Mouse (Mus musculus): Measurements from ENCODE around the gene 1700017B05Rik. TPM values are rescaled to one million over a fixed set of nuclear protein-coding genes. Genes with fewer than 3 reads are reported as not detected.
"Not testable (repeated sequence)": the region's sequence is repeated elsewhere in the genome, so short reads cannot be mapped to it uniquely, and the experiment has no call there.

Gene 1700017B05Rik
- 21.8 and 35.6 TPM in 2 replicates for total RNA-seq (2012; rRNA removed)

DNA sequence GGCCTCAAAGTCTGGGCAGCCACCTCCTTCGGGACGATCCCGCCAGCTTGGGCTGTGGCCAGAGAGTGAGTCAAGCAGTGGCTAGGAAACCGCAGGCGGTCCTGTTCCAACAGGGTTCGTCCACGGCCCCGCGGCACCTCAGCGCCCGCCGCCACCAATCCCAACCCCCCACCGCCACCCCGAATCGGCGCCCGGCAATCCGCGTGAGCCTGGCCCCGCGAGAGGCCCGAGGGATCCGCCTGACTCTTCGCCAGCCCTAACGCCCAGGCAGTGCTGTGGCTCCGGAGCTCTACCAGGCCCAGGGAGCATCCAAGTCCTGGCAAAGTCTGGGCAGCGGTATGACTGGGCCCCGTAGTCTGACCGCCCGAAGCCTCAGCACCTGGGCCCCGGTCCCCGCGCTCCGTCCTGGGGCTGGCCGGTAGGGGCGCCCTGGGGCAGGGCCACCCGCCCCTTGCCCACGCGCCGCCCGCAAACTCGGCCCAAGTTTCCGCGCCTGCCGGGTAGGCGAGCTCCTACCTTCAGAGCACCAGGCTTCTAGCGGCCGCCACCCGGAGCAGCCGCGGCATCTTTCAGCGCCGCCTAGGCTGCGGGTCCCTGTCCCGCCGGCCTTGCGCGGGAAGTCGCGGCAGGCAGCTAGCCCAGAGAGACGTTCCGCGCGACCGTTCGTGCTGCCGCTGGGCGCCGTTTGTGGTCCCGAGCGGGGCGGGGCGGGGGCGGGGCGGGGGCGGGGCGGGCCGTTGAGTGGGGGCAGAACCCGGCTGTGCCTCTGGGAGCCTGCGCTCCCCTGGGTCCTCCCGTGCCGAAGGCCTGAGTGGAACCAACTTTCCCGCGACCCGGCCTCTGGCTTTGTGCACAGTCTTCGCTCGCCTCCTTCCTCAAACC, at the start of gene 1700017B05Rik:
1700017B05Rik (minus strand) TSS at position 700 of the 882 bp plus-strand sequence.
- peaks cover 2 to 24% of the 10 kb centered on the region in 2 experiments; a peak in 3 of 4 replicates for H3K4me1 ChIP-seq (ENCODE audit: control insufficient read depth in 2 of 2, insufficient read depth in 2 of 2, low read length in 2 of 2, poor library complexity in 1 of 2)
- H3K9ac ChIP-seq (ENCODE audit: insufficient read depth, low read depth, low read length, poor library complexity, severe bottlenecking) = peak within 1 kb of the TSS; percentile 99
- H3K4me3 ChIP-seq (ENCODE audit: insufficient read depth in 1 of 2, low read depth in 1 of 2, low read length in 2 of 2, poor library complexity in 1 of 2, severe bottlenecking in 1 of 2) = peak within 1 kb of the TSS; percentile 91 to 99
- peak; percentile 43 for DNase-seq (ENCODE audit: low read depth, low spot score)
- peaks cover 20% of the 10 kb centered on the region for H3K36me3 ChIP-seq (ENCODE audit: control insufficient read depth, insufficient read depth, low read length, poor library complexity, severe bottlenecking)
- in situ Hi-C loops (cut with MboI; ENCODE audit: low sequenced_read_pairs in 2 of 2, unreplicated experiment in 2 of 2) = no loop called here
- TF ChIP-seq CHD2 (IDR thresholded peaks at IDR 0.05; ENCODE audit: low read depth, low read length) (no peak), HCFC1 (IDR thresholded peaks at IDR 0.05; ENCODE audit: borderline replicate concordance, insufficient read depth, low read length) (0 out of 2 replicates have a peak, but pooled peaks have one; percentile 37), ZNF384 (IDR thresholded peaks at IDR 0.05; ENCODE audit: low read depth, low read length) (no peak), ZC3H11A (IDR thresholded peaks at IDR 0.05; ENCODE audit: borderline replicate concordance, low read depth, low read length) (no peak)
- no peaks in the 10 kb centered on the region for H3K9me3 ChIP-seq (ENCODE audit: control insufficient read depth, insufficient read depth, low read depth, low read length)
- H3K27ac ChIP-seq (ENCODE audit: insufficient read depth, low read depth, low read length, poor library complexity, severe bottlenecking) = peak within 1 kb of the TSS; percentile 61; the same call in 1 of the 2 replicates

DNA sequence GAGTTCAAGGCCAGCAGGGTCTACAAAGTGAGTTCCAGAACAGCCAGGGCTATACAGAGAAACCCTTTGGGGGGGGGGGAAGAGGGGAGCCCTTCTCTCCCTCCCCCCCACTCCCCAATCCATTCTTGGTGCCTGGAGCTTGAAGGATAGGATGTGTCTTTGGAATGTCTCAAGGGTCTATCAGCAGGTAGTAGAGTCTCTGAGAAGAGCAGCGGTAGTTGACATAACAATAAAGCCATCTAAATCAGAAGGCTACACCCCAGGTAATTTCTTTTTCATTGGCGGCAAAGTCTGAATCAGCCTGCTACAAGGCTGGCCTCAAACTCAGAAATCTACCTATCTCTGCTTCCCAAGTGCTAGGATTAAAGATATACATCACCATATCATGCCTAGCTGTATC, 48.5 kb upstream of the 1700017B05Rik start:
- H3K9ac ChIP-seq (ENCODE audit: insufficient read depth, low read depth, low read length, poor library complexity, severe bottlenecking) = no peak overlapping the region
- H3K9me3 ChIP-seq (ENCODE audit: control insufficient read depth, insufficient read depth, low read depth, low read length) = no peaks in the 10 kb centered on the region
- peak overlapping the region; percentile 69; the same call in 1 of the 2 replicates for H3K27ac ChIP-seq (ENCODE audit: insufficient read depth, low read depth, low read length, poor library complexity, severe bottlenecking)
- H3K36me3 ChIP-seq (ENCODE audit: control insufficient read depth, insufficient read depth, low read length, poor library complexity, severe bottlenecking) = no peaks in the 10 kb centered on the region
- peak; percentile 22 for DNase-seq (ENCODE audit: low read depth, low spot score)
- no peak for TF ChIP-seq HCFC1 (IDR thresholded peaks at IDR 0.05; ENCODE audit: borderline replicate concordance, insufficient read depth, low read length)
- H3K4me1 ChIP-seq (ENCODE audit: control insufficient read depth in 2 of 2, insufficient read depth in 2 of 2, low read length in 2 of 2, poor library complexity in 1 of 2) = peaks cover 2 to 5% of the 10 kb centered on the region in 2 experiments; a peak in 1 of 4 replicates
- no peak overlapping the region for H3K4me3 ChIP-seq (ENCODE audit: insufficient read depth in 1 of 2, low read depth in 1 of 2, low read length in 2 of 2, poor library complexity in 1 of 2, severe bottlenecking in 1 of 2)
- in situ Hi-C loops (cut with MboI; ENCODE audit: low sequenced_read_pairs in 2 of 2, unreplicated experiment in 2 of 2) = no loop called here

DNA sequence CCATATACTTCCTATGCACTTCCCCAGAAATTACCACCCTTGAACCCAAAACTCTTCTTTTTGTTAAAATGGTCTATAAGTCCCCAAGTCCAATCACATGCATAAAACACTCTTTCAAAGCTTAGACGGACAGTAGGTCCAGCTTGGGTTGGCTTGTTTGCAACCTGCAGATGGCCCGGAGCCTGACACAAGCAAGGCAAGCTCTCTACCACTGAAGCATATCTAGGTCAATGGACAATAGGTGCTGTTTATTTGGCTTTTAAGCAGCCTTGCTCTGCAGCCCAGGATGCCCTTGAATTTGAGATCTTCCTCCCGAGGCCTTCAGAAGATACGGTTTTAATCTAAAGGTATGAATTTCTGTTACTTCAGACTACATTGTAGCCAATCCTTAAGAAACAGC, 46.9 kb upstream of the 1700017B05Rik start:
- peaks cover 2 to 5% of the 10 kb centered on the region in 2 experiments; a peak in 1 of 4 replicates for H3K4me1 ChIP-seq (ENCODE audit: control insufficient read depth in 2 of 2, insufficient read depth in 2 of 2, low read length in 2 of 2, poor library complexity in 1 of 2)
- no peaks in the 10 kb centered on the region for H3K9me3 ChIP-seq (ENCODE audit: control insufficient read depth, insufficient read depth, low read depth, low read length)
- H3K4me3 ChIP-seq (ENCODE audit: insufficient read depth in 1 of 2, low read depth in 1 of 2, low read length in 2 of 2, poor library complexity in 1 of 2, severe bottlenecking in 1 of 2) = no peak overlapping the region
- TF ChIP-seq ZC3H11A (IDR thresholded peaks at IDR 0.05; ENCODE audit: borderline replicate concordance, low read depth, low read length) = no peak
- no peak for TF ChIP-seq ZNF384 (IDR thresholded peaks at IDR 0.05; ENCODE audit: low read depth, low read length)
- no peak for TF ChIP-seq CHD2 (IDR thresholded peaks at IDR 0.05; ENCODE audit: low read depth, low read length)
- no peak for TF ChIP-seq HCFC1 (IDR thresholded peaks at IDR 0.05; ENCODE audit: borderline replicate concordance, insufficient read depth, low read length)
- TF ChIP-seq MAFK (IDR thresholded peaks at IDR 0.05; ENCODE audit: insufficient read depth, low read depth, low read length) = no peak
- no peak for DNase-seq (ENCODE audit: low read depth, low spot score)
- in situ Hi-C loops (cut with MboI; ENCODE audit: low sequenced_read_pairs in 2 of 2, unreplicated experiment in 2 of 2) = no loop called here
- H3K36me3 ChIP-seq (ENCODE audit: control insufficient read depth, insufficient read depth, low read length, poor library complexity, severe bottlenecking) = no peaks in the 10 kb centered on the region
- no peak overlapping the region for H3K27ac ChIP-seq (ENCODE audit: insufficient read depth, low read depth, low read length, poor library complexity, severe bottlenecking)
- no peak overlapping the region for H3K9ac ChIP-seq (ENCODE audit: insufficient read depth, low read depth, low read length, poor library complexity, severe bottlenecking)

DNA sequence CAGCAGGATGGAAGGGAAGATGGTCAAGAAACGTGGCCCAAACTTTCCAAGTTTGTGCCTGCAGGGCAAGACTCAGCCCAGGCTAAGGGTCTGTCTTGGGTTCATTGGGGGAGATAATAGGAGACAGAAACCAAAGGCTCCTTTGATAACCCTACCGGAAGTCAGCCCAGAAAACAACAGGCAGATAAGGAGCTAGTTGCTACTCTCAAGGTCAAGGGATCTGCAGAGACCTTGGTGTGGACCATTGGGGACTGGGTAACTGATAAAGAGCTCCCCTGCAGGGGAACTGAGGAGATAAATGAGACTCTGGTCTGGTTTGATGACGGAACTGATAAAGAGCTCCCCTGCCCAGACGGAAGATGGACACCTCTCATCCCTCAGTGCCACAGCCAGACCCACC, 45.0 kb upstream of the 1700017B05Rik start:
- Histone ChIP-seq H3K4me1 (ENCODE audit: control insufficient read depth in 2 of 2, insufficient read depth in 2 of 2, low read length in 2 of 2, poor library complexity in 1 of 2) (peaks cover 2 to 4% of the 10 kb centered on the region in 2 experiments; a peak in 1 of 4 replicates), H3K36me3 (ENCODE audit: control insufficient read depth, insufficient read depth, low read length, poor library complexity, severe bottlenecking) (no peaks in the 10 kb centered on the region), H3K9me3 (ENCODE audit: control insufficient read depth, insufficient read depth, low read depth, low read length) (no peaks in the 10 kb centered on the region), H3K27ac (ENCODE audit: insufficient read depth, low read depth, low read length, poor library complexity, severe bottlenecking) (no peak overlapping the region), H3K4me3 (ENCODE audit: insufficient read depth in 1 of 2, low read depth in 1 of 2, low read length in 2 of 2, poor library complexity in 1 of 2, severe bottlenecking in 1 of 2) (no peak overlapping the region), H3K9ac (ENCODE audit: insufficient read depth, low read depth, low read length, poor library complexity, severe bottlenecking) (no peak overlapping the region)
- TF ChIP-seq CHD2 (IDR thresholded peaks at IDR 0.05; ENCODE audit: low read depth, low read length) (no peak), ZC3H11A (IDR thresholded peaks at IDR 0.05; ENCODE audit: borderline replicate concordance, low read depth, low read length) (no peak), MAFK (IDR thresholded peaks at IDR 0.05; ENCODE audit: insufficient read depth, low read depth, low read length) (no peak), HCFC1 (IDR thresholded peaks at IDR 0.05; ENCODE audit: borderline replicate concordance, insufficient read depth, low read length) (no peak), ZNF384 (IDR thresholded peaks at IDR 0.05; ENCODE audit: low read depth, low read length) (no peak)
- DNase-seq (ENCODE audit: low read depth, low spot score) = no peak
- in situ Hi-C loops (cut with MboI; ENCODE audit: low sequenced_read_pairs in 2 of 2, unreplicated experiment in 2 of 2) = no loop called here

DNA sequence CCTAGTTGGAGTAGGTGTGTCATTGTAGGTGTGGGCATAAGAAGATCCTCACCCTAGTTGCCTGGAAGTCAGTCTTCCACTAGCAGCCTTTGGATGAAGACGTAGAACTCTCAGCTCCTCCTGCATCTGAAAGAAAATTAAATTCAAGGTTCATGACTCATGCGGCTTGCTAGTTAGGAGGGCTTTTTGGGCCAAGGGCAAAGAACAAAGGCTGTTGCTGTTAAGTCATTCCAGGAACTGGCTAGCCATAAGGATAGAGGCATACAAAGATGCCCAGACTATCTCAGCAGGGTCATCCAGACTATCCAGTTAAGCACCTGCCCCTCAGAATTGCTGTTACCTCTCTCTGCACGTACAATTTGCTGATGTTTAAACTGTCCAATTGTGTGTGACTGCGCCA, 42.3 kb upstream of the 1700017B05Rik start:
- in situ Hi-C loops (cut with MboI; ENCODE audit: low sequenced_read_pairs in 2 of 2, unreplicated experiment in 2 of 2); H3K9ac ChIP-seq (ENCODE audit: insufficient read depth, low read depth, low read length, poor library complexity, severe bottlenecking); H3K27ac ChIP-seq (ENCODE audit: insufficient read depth, low read depth, low read length, poor library complexity, severe bottlenecking); DNase-seq (ENCODE audit: low read depth, low spot score); H3K9me3 ChIP-seq (ENCODE audit: control insufficient read depth, insufficient read depth, low read depth, low read length); H3K4me3 ChIP-seq (ENCODE audit: insufficient read depth in 1 of 2, low read depth in 1 of 2, low read length in 2 of 2, poor library complexity in 1 of 2, severe bottlenecking in 1 of 2); H3K4me1 ChIP-seq (ENCODE audit: control insufficient read depth in 2 of 2, insufficient read depth in 2 of 2, low read length in 2 of 2, poor library complexity in 1 of 2); H3K36me3 ChIP-seq (ENCODE audit: control insufficient read depth, insufficient read depth, low read length, poor library complexity, severe bottlenecking): not testable (repeated sequence)
